Mouse (Mus musculus): ENCODE results near the gene Tusc2.

DNA sequence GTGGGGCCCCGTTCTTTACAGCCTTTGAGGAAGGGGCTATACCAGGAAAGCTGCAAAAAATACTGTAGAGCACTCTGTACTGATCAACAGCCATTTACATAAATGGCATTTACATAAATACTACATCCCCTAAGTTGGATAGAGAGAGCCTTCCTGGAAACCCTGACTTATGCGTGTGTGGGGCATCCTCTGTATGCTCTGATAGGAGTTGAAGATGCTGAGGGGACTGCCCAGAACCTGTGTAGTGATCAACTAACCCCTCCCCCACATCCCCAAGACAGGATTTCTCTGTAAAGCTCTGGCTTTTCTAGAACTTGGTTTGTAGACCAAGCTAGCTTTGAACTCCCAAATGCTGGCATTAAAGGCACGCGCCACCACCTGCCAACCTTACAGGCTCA is 46.4 kb downstream of the Tusc2 start:
- no peak for TF ChIP-seq POLR2A (IDR thresholded peaks at IDR 0.05; ENCODE audit: insufficient read length, low read depth)
- TF ChIP-seq TCF3 (IDR thresholded peaks at IDR 0.05; ENCODE audit: insufficient read length, low read depth): no peak
- no peak for TF ChIP-seq USF1 (IDR thresholded peaks at IDR 0.05; ENCODE audit: low read depth)
